Mouse (Mus musculus) thymus, postnatal 0 days (tissue): ENCODE results near the gene Sypl. TPM values are rescaled to one million over a fixed set of nuclear protein-coding genes. Genes with fewer than 3 reads are reported as not detected.
A peak's percentile ranks its signal among the peaks of the same experiment; 100 is the strongest.

Source experiments
- DNase-seq: peaks from one replicate; pipeline ENCODE4 v3.0.0-alpha.2; 2015; ENCODE audit warnings: low spot score
- polyA plus RNA-seq: library from polyadenylated mRNA; unstranded; fragments of >200 nt; fragmentation: Nextera tagmentation; extraction: Ambion mirVana; gene quantifications from 2 replicates; pipeline ENCODE4 v1.2.1, GENCODE M21; 2015

Sypl gene
- polyA plus RNA-seq, 1 experiment from 2014 or later = 111 TPM

DNA sequence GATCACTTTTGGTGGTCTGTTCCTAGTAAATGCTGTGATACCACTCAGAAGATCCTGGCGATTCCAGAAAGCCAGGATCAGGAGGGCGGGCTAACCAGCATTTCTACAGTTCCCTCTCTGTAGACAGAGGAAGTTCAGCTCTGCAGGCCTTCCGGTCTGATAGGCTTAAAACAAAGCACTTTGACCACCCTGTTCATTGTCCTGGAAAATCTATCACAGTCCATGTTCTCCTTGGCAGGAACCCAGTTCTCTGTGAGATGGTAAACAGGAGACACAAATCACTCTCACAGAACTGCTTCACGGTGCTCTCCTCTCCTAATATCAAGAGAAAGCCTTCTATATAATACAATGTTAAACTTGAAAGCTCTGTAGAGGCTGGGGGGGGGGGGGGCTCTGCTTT, 10.3 kb upstream of the Sypl start:
- DNase-seq = no peak

GRCm38 (mm10) chr12:32943951-32944350, 9.7 kb upstream of the Sypl start:
- DNase-seq = no peak

DNA sequence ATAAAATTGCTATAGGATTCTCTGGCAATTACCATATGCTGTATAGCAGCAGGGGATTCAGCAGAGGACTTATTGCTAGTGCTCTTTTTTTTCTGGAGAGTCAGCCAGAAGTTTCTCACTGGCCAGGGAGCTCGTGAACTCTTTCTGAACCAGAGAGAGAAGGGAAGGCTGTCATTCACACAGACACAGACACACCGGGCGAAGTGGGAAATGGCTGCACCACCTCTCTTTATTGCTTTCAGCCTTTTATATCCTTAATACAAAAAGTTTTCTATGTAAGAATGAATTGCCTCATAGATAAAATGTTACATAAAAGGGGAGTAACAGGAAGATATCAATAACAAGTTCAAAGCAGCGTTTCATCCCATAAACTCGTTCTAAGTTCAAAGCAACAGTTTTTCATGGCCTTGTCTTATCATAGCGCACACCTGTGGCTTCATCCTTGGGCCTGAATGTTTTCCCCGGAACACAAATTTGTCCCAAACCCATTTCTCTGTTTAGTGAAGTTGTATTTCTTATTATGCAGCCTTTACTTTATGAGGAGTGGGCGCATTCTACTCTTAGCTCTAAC, 8.7 kb upstream of the Sypl start:
- DNase-seq = no peak

GRCm38 (mm10) chr12:32946376-32946775, 7.3 kb upstream of the Sypl start:
- no peak for DNase-seq

DNA sequence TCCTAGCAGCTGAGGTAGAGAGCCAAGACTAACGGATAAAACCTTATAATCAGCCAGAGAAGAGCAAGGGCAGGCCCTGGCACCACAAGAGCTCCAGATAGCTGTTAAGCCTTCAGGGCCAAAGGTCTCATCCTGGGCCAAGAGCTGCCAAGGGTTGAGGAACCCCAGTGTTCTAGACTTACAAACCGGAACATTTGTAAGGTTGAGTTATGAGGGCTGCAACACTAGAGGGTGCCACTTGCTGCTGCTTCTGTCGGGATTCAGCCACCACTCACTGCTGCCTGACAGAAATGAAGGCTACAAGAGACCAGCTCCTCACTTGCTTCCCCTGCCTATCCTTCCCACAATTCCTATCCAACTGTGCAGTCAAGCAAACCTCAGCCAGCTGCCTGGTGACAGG, 1.3 kb upstream of the Sypl start:
- DNase-seq = peak; percentile 74

DNA sequence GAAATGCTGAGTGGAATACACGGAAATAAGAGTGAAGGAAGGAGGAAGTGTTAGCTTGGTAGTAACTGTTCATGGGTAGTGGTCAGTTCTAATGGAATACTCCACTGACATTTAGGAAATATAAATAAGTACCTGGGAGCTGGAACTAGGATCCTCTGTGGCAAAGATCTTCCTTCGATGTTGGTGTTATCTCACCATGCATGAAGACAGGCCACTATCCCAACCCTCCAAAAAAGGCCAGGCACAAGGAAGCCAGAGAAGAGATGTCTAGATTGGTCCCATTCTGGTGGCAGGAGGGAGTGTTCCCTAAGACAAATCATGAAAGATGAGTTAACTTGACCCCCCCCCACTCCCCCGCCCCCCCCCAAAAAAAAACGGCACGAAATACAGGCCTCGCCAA, 625 bp upstream of the Sypl start:
- DNase-seq = no peak

- peak; percentile 83 for DNase-seq
These were observed 728 bp downstream of the Sypl start for GRCm38 (mm10) chr12:32954216-32955021.

- DNase-seq = no peak
These were observed 1.3 kb downstream of the Sypl start for GRCm38 (mm10) chr12:32955037-32955436.

DNA sequence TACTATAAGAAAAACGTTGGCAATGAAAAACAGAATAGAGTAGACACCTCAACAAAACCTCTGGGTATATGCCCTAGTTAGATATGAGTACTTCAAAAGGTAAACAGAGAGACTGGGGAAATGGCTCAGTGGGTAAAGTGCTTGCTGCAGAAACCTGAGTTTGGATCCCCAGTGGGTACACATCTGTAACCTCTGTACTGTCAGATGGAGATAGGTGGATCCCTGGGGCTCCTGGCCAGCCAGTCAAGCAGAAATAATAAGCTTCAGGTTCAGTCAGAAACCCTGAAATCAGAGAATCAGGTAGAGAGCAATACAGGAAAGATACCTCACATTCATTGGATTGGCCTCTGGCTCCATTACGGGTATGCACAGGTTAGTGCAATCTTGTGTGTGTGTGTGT, 3.5 kb downstream of the Sypl start:
- DNase-seq = peak; percentile 21

DNA sequence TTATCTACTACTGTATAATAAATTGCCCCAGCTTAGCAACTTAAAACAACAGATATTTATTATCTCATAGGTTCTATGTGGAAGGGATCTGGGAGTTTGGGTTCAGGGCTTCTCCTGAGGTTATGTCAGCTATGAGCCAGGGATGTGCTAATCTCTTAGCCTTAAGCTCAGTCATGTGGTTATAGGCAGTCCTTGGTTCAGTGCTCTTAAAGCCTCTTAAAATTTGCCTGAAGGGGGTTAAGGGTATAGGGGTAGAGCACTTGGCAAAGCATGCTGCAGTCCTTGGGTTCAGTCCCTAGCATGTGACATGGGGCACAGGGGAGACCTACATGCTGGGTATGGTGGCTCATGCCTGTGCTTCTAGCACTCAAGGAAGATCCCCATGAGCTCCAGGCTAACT, 8.4 kb downstream of the Sypl start:
- no peak for DNase-seq

DNA sequence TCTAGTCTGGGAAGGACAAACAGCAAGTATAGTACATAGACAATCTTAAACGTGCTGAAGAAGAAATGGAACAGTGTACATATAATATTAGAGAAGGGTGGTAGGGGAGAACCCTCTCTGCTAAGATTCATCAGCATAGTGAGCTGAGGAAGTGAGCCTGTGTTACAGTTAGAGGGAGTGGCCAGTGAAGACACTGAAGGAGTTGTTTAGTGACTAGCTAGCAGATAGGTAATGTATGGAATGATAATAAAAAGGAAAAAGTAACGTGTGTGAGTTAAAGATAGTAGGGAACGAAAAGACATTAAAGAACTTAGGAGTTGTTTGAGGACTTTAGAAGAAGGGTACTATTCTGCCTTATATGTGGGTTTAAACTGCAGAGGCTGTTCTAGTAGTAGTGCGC, 10.2 kb downstream of the Sypl start:
- no peak for DNase-seq

DNA sequence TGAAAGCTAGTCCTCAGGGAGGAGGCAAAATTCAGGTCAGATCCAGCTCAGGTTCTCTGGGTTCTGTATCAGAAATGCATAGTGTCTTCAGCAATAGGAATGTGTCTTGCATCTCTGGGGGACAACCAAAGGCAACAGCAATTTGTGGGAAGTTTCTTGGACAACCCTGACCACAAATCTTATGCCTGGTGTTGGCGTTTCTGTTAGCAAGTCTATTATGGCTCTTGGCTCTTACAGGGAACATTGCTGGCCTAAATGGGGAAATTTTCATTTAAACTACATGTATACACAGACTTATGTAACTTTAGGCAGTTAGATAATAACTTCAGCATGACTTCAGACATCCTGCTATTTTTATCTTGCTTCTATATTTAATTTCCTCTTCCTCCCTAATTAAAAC, 18.6 kb downstream of the Sypl start:
- DNase-seq = no peak

- DNase-seq = no peak
These were observed 21.2 kb downstream of the Sypl start for GRCm38 (mm10) chr12:32974893-32975292.

DNA sequence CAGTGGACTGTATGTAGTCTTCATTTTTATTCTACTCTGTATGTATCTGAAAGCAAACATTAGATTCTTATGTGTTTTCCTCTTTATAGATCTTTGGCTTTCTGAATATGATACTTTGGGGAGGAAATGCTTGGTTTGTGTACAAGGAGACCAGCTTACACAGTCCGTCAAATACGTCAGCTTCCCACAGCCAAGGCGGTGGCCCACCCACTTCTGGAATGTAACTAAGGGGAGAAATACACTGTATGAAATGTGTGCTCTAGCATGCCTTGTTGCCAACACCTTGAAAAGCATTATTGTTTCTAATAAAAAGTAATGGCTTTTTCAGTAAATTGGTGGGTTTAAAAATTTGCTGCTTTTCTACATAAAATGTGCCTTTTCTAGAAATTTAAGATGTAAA, 21.8 kb downstream of the Sypl start:
- no peak for DNase-seq

- DNase-seq = no peak
These were observed 28.9 kb downstream of the Sypl start for GRCm38 (mm10) chr12:32982631-32983030.

- DNase-seq = no peak
These were observed 29.4 kb downstream of the Sypl start for GRCm38 (mm10) chr12:32983081-32983480.

- DNase-seq = no peak
These were observed 32.6 kb downstream of the Sypl start for GRCm38 (mm10) chr12:32986284-32986683.

DNA sequence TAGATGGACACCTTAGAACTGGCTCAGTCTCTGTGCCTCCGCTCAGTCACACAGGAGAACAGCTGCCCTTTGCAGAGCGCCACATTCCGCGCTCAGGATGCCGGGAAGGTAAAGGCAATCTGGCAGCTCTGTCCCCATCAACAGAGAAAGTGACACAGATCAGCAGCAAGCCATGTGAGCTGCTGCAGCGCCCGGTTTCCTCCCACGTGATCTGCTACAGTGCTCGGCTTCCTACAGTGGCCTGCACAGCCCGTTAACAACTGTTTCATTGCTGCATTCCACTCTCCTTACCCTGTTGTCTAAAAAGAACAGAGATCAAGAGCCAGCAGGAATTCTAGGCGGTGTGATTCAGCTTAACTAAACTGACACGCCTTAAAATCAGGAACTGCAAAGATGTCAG, 36.0 kb downstream of the Sypl start:
- DNase-seq = no peak

- DNase-seq = no peak
These were observed 40.4 kb downstream of the Sypl start for GRCm38 (mm10) chr12:32994081-32994480.

DNA sequence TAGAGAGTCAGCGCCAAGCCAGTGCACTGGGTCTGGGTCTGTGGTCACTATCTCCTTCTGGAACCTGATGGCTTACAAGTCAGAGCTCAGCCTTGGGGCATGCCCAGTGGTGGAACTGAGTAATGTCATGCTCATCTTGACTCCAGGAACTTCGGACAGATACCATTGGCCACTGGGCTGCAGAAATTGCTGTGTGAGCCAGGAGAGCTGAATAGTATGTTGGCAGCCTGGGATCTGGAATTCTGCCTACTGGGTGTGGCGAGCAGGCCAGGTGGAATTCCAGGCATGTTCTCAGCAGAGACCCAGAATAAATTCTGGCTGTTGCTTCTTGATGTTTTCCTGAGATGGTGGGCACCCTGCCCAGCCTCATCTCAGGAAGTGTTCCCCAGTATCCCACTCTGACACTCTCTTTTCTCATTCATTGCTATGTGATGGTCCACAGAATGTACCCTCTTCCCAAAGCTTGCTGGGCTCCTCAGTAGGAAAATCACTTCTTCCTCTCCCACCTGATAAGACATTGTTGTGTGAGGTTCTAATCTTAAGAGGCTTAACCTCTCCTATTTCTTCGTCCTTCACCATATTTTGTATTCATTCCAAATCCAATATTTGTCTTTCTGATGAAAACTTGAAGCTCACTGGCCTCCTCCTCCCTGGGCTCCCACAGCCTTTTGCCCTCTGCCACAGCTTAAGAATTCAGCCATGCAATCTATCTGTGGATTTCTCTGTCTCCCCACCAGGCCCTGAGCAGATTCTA, 41.6 kb downstream of the Sypl start:
- DNase-seq = no peak

DNA sequence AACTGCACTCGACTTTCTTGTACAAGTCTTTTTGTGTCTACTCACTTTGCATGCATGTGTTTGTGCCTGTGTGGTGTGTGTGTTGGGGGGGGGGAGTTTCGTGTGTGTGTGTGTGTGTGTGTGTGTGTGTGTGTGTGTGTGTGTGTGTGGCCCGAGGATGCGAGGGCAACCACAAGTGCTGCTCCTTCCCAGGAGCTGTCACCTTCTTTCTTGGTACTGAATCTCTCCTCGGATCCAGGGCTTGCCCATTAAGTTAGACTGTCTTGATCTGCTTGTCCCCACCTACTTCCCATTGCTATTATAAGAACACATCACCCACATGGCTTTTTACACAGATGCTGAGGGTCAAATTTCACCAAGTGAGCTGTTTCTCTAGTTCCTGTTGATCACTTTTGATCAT, 45.1 kb downstream of the Sypl start:
- DNase-seq = peak; percentile 27

- peak; percentile 68 for DNase-seq
These were observed 46.1 kb downstream of the Sypl start for GRCm38 (mm10) chr12:32999778-33000177.

- no peak for DNase-seq
These were observed 46.7 kb downstream of the Sypl start for GRCm38 (mm10) chr12:33000402-33000801.
